Mouse (Mus musculus) heart, embryonic 13.5 days (tissue): Measurements from ENCODE around the gene A4galt. TPM values are rescaled to one million over a fixed set of nuclear protein-coding genes. Genes with fewer than 3 reads are reported as not detected.

ENCODE experiments used
- ATAC-seq: fragments of 200-750 bp; cut with Nextera tagmentation; 2 replicates; pipeline ENCODE4 v1.8.0; 2017; ENCODE audit warnings: moderate TSS enrichment; ENCODE audit not compliant: insufficient number of reproducible peaks, low FRiP score, low TSS enrichment; ENCODE audit errors: extremely low read depth
- H3K27ac ChIP-seq: fragments of 300-500 bp; sonication (generic); replicated peaks from 2 replicates; pipeline ENCODE4 v1.5.1; 2015; ENCODE audit warnings: moderate library complexity, mild to moderate bottlenecking, inconsistent platforms
- H3K27me3 ChIP-seq: fragments of 300-500 bp; sonication (generic); replicated peaks from 2 replicates; pipeline ENCODE4 v1.6.1; 2015; ENCODE audit warnings: mild to moderate bottlenecking, inconsistent platforms
- H3K36me3 ChIP-seq: fragments of 300-500 bp; sonication (generic); 2 replicates; pipeline ENCODE4 v1.6.1; 2015; ENCODE audit warnings: mild to moderate bottlenecking, inconsistent platforms
- H3K4me1 ChIP-seq: fragments of 300-500 bp; sonication (generic); 2 replicates; pipeline ENCODE4 v1.6.1; 2015; ENCODE audit warnings: inconsistent platforms
- H3K4me2 ChIP-seq: fragments of 300-500 bp; sonication (generic); 2 replicates; pipeline ENCODE4 v1.6.1; 2015; ENCODE audit warnings: inconsistent platforms, mild to moderate bottlenecking, moderate library complexity
- H3K4me3 ChIP-seq: fragments of 300-500 bp; sonication (generic); 2 replicates; pipeline ENCODE4 v1.5.1; 2015; ENCODE audit warnings: moderate library complexity, mild to moderate bottlenecking, inconsistent platforms
- H3K9ac ChIP-seq: fragments of 300-500 bp; sonication (generic); 2 replicates; pipeline ENCODE4 v1.6.1; 2015; ENCODE audit warnings: inconsistent platforms, mild to moderate bottlenecking, moderate library complexity
- H3K9me3 ChIP-seq: fragments of 300-500 bp; sonication (generic); 2 replicates; pipeline ENCODE4 v1.6.1; 2016; ENCODE audit warnings: inconsistent platforms
- WGBS: fragments of 180-500 bp; shearing (Covaris S2); methylation state at CpG from one replicate; pipeline ENCODE4 v1.1.7; 2015; ENCODE audit warnings: mixed read lengths; 5-methylcytosine and 5-hydroxymethylcytosine counted together
- polyA plus RNA-seq: library from polyadenylated mRNA; unstranded; fragments of >200 nt; fragmentation: Nextera tagmentation; extraction: Ambion mirVana; gene quantifications from 2 replicates; pipeline ENCODE4 v1.2.1, GENCODE M21; 2015

Gene A4galt
- polyA plus RNA-seq, 1 experiment from 2014 or later = 0.47 TPM

DNA sequence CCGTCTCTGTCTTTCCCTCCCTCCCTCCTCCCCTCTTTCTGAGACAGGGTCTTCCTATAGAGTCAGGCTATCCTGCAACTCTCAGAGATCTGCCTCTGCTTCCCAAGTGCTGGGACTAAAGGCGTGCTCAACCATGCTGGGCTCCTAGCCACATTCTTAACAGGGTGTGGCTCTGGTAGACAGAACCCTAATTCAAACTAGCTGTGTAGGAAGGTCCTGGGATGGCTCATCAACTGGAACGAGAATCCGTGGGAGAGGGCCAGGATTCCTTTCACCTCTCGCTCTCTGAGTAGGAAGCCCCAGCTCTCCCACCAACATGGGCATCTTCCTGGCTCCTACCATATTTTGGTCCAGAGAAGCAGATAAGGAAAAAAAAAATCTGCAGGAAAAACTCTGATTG, 69.2 kb downstream of the A4galt start:
- no peak for ATAC-seq
- no peak overlapping the region for H3K4me2 ChIP-seq
- no peaks in the 10 kb centered on the region for H3K9me3 ChIP-seq
- H3K4me3 ChIP-seq = no peak overlapping the region
- 52% methylated on average over 5 of the region's 5 CpGs for WGBS
- no peaks in the 10 kb centered on the region for H3K27me3 ChIP-seq
- no peak overlapping the region for H3K27ac ChIP-seq
- no peak overlapping the region for H3K9ac ChIP-seq
- H3K36me3 ChIP-seq = no peaks in the 10 kb centered on the region
- H3K4me1 ChIP-seq = no peaks in the 10 kb centered on the region

DNA sequence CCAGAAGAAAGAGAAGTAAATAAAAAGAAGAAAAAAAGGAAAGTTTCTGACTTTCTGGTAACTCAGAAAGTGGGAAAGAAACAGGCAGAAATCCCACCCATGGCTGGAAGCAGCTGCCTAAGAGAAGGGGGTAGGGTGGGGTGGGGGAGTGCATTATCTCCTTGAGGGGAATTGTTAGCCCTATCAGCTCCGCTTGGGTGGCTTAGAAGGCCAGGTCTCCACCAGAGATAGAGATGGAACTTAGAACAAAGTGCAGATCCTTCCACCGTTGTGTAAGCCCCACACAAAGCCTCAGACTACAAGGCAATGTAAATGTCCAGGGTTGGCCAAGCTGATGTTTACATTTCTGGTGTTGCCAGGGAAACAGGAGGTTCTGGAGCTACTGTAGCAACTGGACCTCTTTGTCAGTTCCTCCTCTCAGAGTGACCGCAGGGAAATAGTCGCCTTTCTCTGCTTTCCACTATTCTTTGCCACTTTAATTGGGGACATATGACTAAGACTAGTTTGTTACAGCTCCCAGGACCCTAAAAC, 69.7 kb downstream of the A4galt start:
- H3K4me3 ChIP-seq = no peak overlapping the region
- H3K27ac ChIP-seq = no peak overlapping the region
- H3K4me2 ChIP-seq = no peak overlapping the region
- ATAC-seq = no peak
- no peak overlapping the region for H3K9ac ChIP-seq
- no peaks in the 10 kb centered on the region for H3K27me3 ChIP-seq
- H3K9me3 ChIP-seq = no peaks in the 10 kb centered on the region
- no peaks in the 10 kb centered on the region for H3K36me3 ChIP-seq
- no peaks in the 10 kb centered on the region for H3K4me1 ChIP-seq
- 45% methylated on average over 4 of the region's 4 CpGs for WGBS

DNA sequence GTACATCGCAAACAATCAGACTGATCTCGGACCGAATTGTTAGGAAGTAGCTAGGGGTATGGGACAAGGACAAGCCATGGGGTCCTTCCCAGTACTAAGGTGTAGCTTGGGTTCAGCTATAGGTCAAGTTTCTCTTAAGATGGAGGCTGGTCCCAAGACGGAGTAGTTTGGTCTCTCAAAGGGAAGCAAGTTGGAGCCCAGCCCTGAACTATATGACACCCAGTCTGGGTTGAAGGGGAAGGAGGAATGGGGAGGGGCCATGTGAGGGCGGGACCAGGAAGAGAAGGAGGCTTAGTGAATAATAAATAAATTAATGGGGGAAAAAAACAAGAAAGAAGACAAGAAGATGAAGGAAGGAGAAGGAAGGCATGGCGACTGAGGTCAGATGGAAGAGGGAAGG, 71.6 kb downstream of the A4galt start:
- ATAC-seq = no peak
- Histone ChIP-seq H3K4me3 (no peak overlapping the region), H3K4me1 (no peaks in the 10 kb centered on the region), H3K27ac (no peak overlapping the region), H3K36me3 (no peaks in the 10 kb centered on the region), H3K9me3 (no peaks in the 10 kb centered on the region), H3K9ac (no peak overlapping the region), H3K27me3 (no peaks in the 10 kb centered on the region), H3K4me2 (no peak overlapping the region)
- 81% methylated on average over 6 of the region's 6 CpGs for WGBS

Other genes starting within 250 kb of the A4galt start
- gene Nfam1, start 218.5 kb downstream of the A4galt start, polyA plus RNA-seq = 2.0 and 2.1 TPM in 2 replicates
- gene Serhl, start 162.3 kb downstream of the A4galt start, polyA plus RNA-seq = 61.0 and 62.8 TPM in 2 replicates
- 41.1 and 45.9 TPM in 2 replicates for gene Rrp7a, start 129.0 kb downstream of the A4galt start, polyA plus RNA-seq
- 73.9 and 74.2 TPM in 2 replicates for gene Poldip3, start 102.4 kb downstream of the A4galt start, polyA plus RNA-seq
- gene Cyb5r3, start 79.2 kb downstream of the A4galt start, polyA plus RNA-seq = 127 and 137 TPM in 2 replicates
- gene Arfgap3, start 98.5 kb upstream of the A4galt start, polyA plus RNA-seq = 27.8 and 28.5 TPM in 2 replicates
- 56.8 and 57.8 TPM in 2 replicates for gene Pacsin2, start 212.8 kb upstream of the A4galt start, polyA plus RNA-seq